Comparison of ENCODE assay signal across 9 mouse cellular contexts in the genomic region with DNA sequence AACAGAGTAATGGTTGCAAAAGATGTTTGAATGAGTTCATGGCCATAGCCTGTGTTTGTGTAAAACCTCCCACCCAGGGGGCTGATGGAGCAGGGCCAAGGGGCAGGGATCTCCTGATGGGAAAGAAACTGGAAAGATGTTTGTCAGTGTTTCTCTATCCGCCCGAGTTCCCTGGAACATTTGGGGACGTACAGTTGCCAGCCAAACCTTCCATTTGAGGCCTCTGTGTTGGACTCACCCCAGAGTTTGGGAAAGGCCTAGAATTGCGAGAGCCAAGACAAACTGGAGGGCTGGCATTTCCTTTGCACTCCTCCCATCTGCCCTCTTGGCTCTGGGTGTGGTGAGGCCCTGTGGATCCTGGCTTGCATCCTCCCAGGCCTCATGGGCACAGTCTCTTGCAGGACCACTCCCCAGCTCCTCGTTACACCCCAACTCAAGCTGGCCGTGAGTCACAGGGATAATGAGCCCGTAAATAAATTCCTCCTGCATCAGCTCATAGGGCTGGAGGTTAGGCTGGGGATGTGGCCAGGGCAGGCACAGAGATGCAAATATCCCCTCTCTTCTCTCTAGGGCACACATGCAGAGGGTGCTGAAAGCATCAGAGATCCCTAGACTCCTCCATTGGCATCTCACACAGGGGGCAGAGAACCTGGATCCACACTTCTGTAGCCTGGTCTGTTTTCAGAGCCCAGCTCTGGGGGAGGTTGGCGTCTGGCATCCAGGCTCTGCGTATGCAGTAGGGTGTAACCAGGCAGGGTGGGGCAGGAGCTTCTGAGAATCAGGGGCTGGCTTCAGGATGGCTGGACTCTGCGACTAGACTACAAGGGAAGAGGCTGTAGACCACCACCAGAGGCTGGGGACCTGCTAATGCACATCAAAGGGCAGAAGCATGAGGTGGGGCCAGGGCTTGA.
DNase-seq lines count a peak whose midpoint lies in the region; ATAC-seq and TF ChIP-seq lines count a peak whose summit lies in the region.
"Had no signal": no experiment of that assay in that cellular context is flagged by ENCODE, and none has a peak within 500 bp of the region (broad histone marks: within the 10 kb centered on the region; RNA-seq: fewer than 3 reads in every experiment).

No protein-coding gene starts in this region.

- H3K36me3 ChIP-seq in forebrain, embryonic 10.5 days (replicated peaks): no peaks in the 10 kb centered on the region
- no peaks in the 10 kb centered on the region for H3K36me3 ChIP-seq in forebrain, embryonic 11.5 days (ENCODE audit: control insufficient read depth, insufficient read depth, low read length)
- no peaks in the 10 kb centered on the region for H3K36me3 ChIP-seq in heart, postnatal 0 days (replicated peaks; ENCODE audit: control insufficient read depth, insufficient read depth, low read length)
- H3K36me3 ChIP-seq in midbrain, embryonic 13.5 days: no peaks in the 10 kb centered on the region
- H3K36me3 ChIP-seq: midbrain, embryonic 12.5 days had no signal

- ATAC-seq in forebrain, embryonic 11.5 days (replicated peaks; ENCODE audit: low FRiP score): no peak
- peak; percentile 73 for ATAC-seq in heart, postnatal 0 days (ENCODE audit: insufficient read depth, low read depth)
- 0 out of 2 replicates have a peak, but pooled peaks have one; percentile 45 for ATAC-seq in midbrain, embryonic 13.5 days

- peaks cover 15% of the 10 kb centered on the region for H3K4me1 ChIP-seq in forebrain, embryonic 10.5 days
- 0 out of 2 replicates have a peak, but pooled peaks cover 2% of the 10 kb centered on the region for H3K4me1 ChIP-seq in forebrain, embryonic 11.5 days (replicated peaks; ENCODE audit: control insufficient read depth, insufficient read depth, low read length)
- H3K4me1 ChIP-seq in heart, postnatal 0 days (ENCODE audit: control insufficient read depth, insufficient read depth): no peaks in the 10 kb centered on the region
- H3K4me1 ChIP-seq in midbrain, embryonic 13.5 days (replicated peaks): peaks cover 12% of the 10 kb centered on the region

- no peaks in the 10 kb centered on the region; the same call in 1 of the 2 replicates for H3K9me3 ChIP-seq in forebrain, embryonic 10.5 days
- H3K9me3 ChIP-seq in forebrain, embryonic 11.5 days (ENCODE audit: control insufficient read depth, low read length): no peaks in the 10 kb centered on the region
- no peaks in the 10 kb centered on the region for H3K9me3 ChIP-seq in heart, postnatal 0 days (replicated peaks; ENCODE audit: control insufficient read depth, low read length)
- peaks cover 3% of the 10 kb centered on the region for H3K9me3 ChIP-seq in midbrain, embryonic 13.5 days

- H3K4me2 ChIP-seq in forebrain, embryonic 11.5 days (ENCODE audit: low read depth, low read length, severe bottlenecking): no peak overlapping the region
- H3K4me2 ChIP-seq in heart, postnatal 0 days (ENCODE audit: low read depth, low read length): no peak overlapping the region
- H3K4me2 ChIP-seq in midbrain, embryonic 13.5 days (replicated peaks): no peak overlapping the region
- H3K4me2 ChIP-seq: midbrain, embryonic 12.5 days had no signal

- peak overlapping the region; percentile 72 for H3K27ac ChIP-seq in forebrain, embryonic 10.5 days
- H3K27ac ChIP-seq in forebrain, embryonic 11.5 days (ENCODE audit: low read depth, low read length): no peak overlapping the region
- H3K27ac ChIP-seq in heart, postnatal 0 days (ENCODE audit: low read depth): peak overlapping the region; percentile 48
- H3K27ac ChIP-seq in midbrain, embryonic 13.5 days: no peak overlapping the region
- H3K27ac ChIP-seq: midbrain, embryonic 12.5 days had no signal

- no peaks in the 10 kb centered on the region for H3K27me3 ChIP-seq in forebrain, embryonic 10.5 days (ENCODE audit: poor library complexity, severe bottlenecking)
- no peaks in the 10 kb centered on the region for H3K27me3 ChIP-seq in forebrain, embryonic 11.5 days (ENCODE audit: control insufficient read depth, insufficient read depth, low read length)
- no peaks in the 10 kb centered on the region for H3K27me3 ChIP-seq in heart, postnatal 0 days (ENCODE audit: control insufficient read depth, insufficient read depth, low read length)
- H3K27me3 ChIP-seq in midbrain, embryonic 13.5 days: 0 out of 2 replicates have a peak, but pooled peaks cover under 1% of the 10 kb centered on the region
- H3K27me3 ChIP-seq: midbrain, embryonic 12.5 days had no signal

- WGBS in forebrain, embryonic 10.5 days: 68% methylated on average over 10 of the region's 10 CpGs
- 63% methylated on average over 10 of the region's 10 CpGs for WGBS in forebrain, embryonic 11.5 days
- WGBS in heart, postnatal 0 days: 61% methylated on average over 10 of the region's 10 CpGs
- 54% methylated on average over 10 of the region's 10 CpGs for WGBS in midbrain, embryonic 13.5 days

- no peak overlapping the region for H3K9ac ChIP-seq in forebrain, embryonic 11.5 days (ENCODE audit: low read length)
- no peak overlapping the region for H3K9ac ChIP-seq in heart, postnatal 0 days (replicated peaks; ENCODE audit: low read depth, low read length)
- no peak overlapping the region for H3K9ac ChIP-seq in midbrain, embryonic 13.5 days (replicated peaks)
- H3K9ac ChIP-seq: midbrain, embryonic 12.5 days had no signal

- H3K4me3 ChIP-seq in forebrain, embryonic 10.5 days: no peak overlapping the region
- H3K4me3 ChIP-seq in forebrain, embryonic 11.5 days (ENCODE audit: low read depth, low read length): no peak overlapping the region
- H3K4me3 ChIP-seq in heart, postnatal 0 days (ENCODE audit: low read depth, low read length): no peak overlapping the region
- no peak overlapping the region for H3K4me3 ChIP-seq in midbrain, embryonic 13.5 days (replicated peaks)
- H3K4me3 ChIP-seq: midbrain, embryonic 12.5 days had no signal

- TF ChIP-seq EP300 in heart, postnatal 0 days (IDR thresholded peaks at IDR 0.05; ENCODE audit: low read depth): no peak

- no peak for TF ChIP-seq CTCF in heart, postnatal 0 days (IDR thresholded peaks at IDR 0.05; ENCODE audit: low read depth)

- no peak for DNase-seq in forebrain, embryonic 10.5 days (ENCODE audit: extremely low spot score, low spot score)
- no peak for DNase-seq in forebrain, embryonic 11.5 days (ENCODE audit: low spot score)
- DNase-seq in 3134 (ENCODE audit: extremely low read depth, insufficient read length, low spot score): peak; percentile 86
- DNase-seq in cerebellum, postnatal 14 days: peak; percentile 89 to 94
- no peak for DNase-seq in heart, postnatal 0 days (ENCODE audit: low spot score)
- no peak for DNase-seq in thymus, postnatal 14 days
- no peak for DNase-seq in T-cell, adult 2 months (ENCODE audit: low spot score)

Comparison
In these comparisons a context has a peak if more than half of its experiments do, and no peak if none do; other contexts are left out.
1. H3K27ac ChIP-seq: peak in forebrain, embryonic 10.5 days (single experiment) and heart, postnatal 0 days (single experiment); none in forebrain, embryonic 11.5 days (single experiment) and midbrain, embryonic 13.5 days (single experiment).
2. DNase-seq: peak in 3134 (single experiment) and cerebellum, postnatal 14 days (2 of 2); none in forebrain, embryonic 10.5 days (single experiment), forebrain, embryonic 11.5 days (single experiment), heart, postnatal 0 days (single experiment), thymus, postnatal 14 days (single experiment) and T-cell, adult 2 months (single experiment).